ENCODE assay signal across 8 mouse cellular contexts in the genomic region with DNA sequence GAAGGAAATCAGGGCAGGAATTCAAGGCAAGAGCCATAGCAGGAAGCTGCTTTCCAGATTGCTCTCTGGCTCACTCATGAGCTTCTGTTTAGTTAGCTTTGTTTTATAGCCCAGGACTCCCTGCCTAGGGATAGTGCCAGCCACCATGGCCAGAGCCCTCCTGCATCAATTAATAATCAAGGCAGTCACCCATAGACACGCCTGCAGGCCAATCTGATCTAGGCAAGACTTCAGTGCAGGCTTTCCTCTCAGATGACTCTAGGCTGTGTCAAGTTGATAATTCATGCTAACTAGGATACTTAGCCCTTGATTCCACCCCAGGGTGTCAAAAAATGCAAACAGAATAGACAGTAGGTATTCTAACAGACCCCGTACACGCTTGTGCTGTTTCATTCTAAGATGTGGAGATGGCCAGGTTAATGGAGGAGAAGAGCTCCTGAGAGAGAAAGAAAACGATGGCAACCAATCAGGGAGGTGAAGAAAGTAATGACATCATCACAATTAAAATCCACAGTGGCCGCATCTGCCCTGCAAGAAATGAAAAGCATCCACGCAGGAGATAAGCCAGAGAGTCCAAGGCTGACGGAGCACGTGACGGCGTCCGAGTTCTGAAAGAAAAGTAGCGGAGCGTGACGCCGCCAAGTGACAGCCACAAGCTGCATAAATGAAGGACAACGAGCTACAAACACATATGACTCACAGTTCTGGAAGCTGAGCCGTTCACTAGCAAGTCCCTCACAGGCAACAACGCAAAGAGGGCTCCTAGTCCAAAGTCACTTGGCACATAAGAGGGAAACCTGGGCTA.
DNase-seq lines count a peak whose midpoint lies in the region; ATAC-seq lines count a peak whose summit lies in the region.

No protein-coding gene starts in this region.

- peak; percentile 35 for DNase-seq in mesoderm, embryonic 11.5 days (ENCODE audit: low read depth, low spot score)
- DNase-seq in urinary bladder, postnatal 25 days (ENCODE audit: low spot score) = no peak
- no peak for DNase-seq in layer of hippocampus, postnatal 36 days
- no peak for DNase-seq in testis, postnatal 14 days (ENCODE audit: low spot score)

- H3K4me1 ChIP-seq in megakaryocyte, embryonic 14.5 days = no peaks in the 10 kb centered on the region
- 0 out of 2 replicates have a peak, but pooled peaks cover 3% of the 10 kb centered on the region for H3K4me1 ChIP-seq in heart, embryonic 11.5 days (ENCODE audit: control insufficient read depth, insufficient read depth, low read length)
- peaks cover 27% of the 10 kb centered on the region for H3K4me1 ChIP-seq in kidney, embryonic 15.5 days

- peaks cover 2% of the 10 kb centered on the region for H3K27me3 ChIP-seq in megakaryocyte, embryonic 14.5 days (replicated peaks)
- no peaks in the 10 kb centered on the region for H3K27me3 ChIP-seq in heart, embryonic 11.5 days (ENCODE audit: control insufficient read depth, insufficient read depth, low read length)
- no peaks in the 10 kb centered on the region for H3K27me3 ChIP-seq in kidney, embryonic 15.5 days

- H3K9me3 ChIP-seq in megakaryocyte, embryonic 14.5 days = 0 out of 2 replicates have a peak, but pooled peaks cover 3% of the 10 kb centered on the region
- H3K9me3 ChIP-seq in heart, embryonic 11.5 days (replicated peaks; ENCODE audit: control insufficient read depth, low read length) = no peaks in the 10 kb centered on the region
- H3K9me3 ChIP-seq in kidney, embryonic 15.5 days (replicated peaks) = no peaks in the 10 kb centered on the region

- H3K4me2 ChIP-seq in heart, embryonic 11.5 days = peak overlapping the region; percentile 22; the same call in 1 of the 2 replicates
- peak overlapping the region; percentile 19; the same call in 1 of the 2 replicates for H3K4me2 ChIP-seq in kidney, embryonic 15.5 days

- no peak for ATAC-seq in megakaryocyte, adult 5-6 weeks (ENCODE audit: poor library complexity, severe bottlenecking)
- no peak for ATAC-seq in heart, embryonic 11.5 days (replicated peaks; ENCODE audit: insufficient number of reproducible peaks, low FRiP score, low TSS enrichment)
- peak; percentile 63; the same call in 1 of the 2 replicates for ATAC-seq in kidney, embryonic 15.5 days (replicated peaks; ENCODE audit: low FRiP score)

- H3K27ac ChIP-seq in heart, embryonic 11.5 days (ENCODE audit: low read depth, low read length) = no peak overlapping the region
- peak overlapping the region; percentile 54; the same call in 1 of the 2 replicates for H3K27ac ChIP-seq in kidney, embryonic 15.5 days

- H3K36me3 ChIP-seq in megakaryocyte, embryonic 14.5 days (replicated peaks; ENCODE audit: low read length) = no peaks in the 10 kb centered on the region
- no peaks in the 10 kb centered on the region for H3K36me3 ChIP-seq in heart, embryonic 11.5 days (ENCODE audit: control insufficient read depth, insufficient read depth, low read length)
- H3K36me3 ChIP-seq in kidney, embryonic 15.5 days = no peaks in the 10 kb centered on the region

- H3K9ac ChIP-seq in heart, embryonic 11.5 days (ENCODE audit: low read depth, low read length) = no peak overlapping the region
- H3K9ac ChIP-seq in kidney, embryonic 15.5 days = no peak overlapping the region

- WGBS in heart, embryonic 11.5 days (ENCODE audit: insufficient replicate concordance) = 59% methylated on average over 18 of the region's 18 CpGs
- WGBS in kidney, embryonic 15.5 days = 60% methylated on average over 18 of the region's 18 CpGs

- H3K4me3 ChIP-seq in megakaryocyte, embryonic 14.5 days (replicated peaks) = peak overlapping the region; percentile 21
- H3K4me3 ChIP-seq in heart, embryonic 11.5 days (ENCODE audit: low read depth, low read length) = no peak overlapping the region
- H3K4me3 ChIP-seq in kidney, embryonic 15.5 days (replicated peaks) = no peak overlapping the region
